Mouse (Mus musculus) neural tube, embryonic 14.5 days (tissue): ENCODE measurements around the gene Hfe. TPM values are rescaled to one million over a fixed set of nuclear protein-coding genes. Genes with fewer than 3 reads are reported as not detected.

Source experiments
- ATAC-seq: fragments of 200-750 bp; cut with Nextera tagmentation; 2 replicates; pipeline ENCODE4 v1.8.0; 2017; ENCODE audit warnings: low read depth, mild to moderate bottlenecking, moderate TSS enrichment, moderate library complexity
- H3K27ac ChIP-seq: fragments of 300-500 bp; sonication (generic); 2 replicates; pipeline ENCODE4 v1.5.1; 2014; ENCODE audit warnings: low read depth, mild to moderate bottlenecking, control low read depth, low read length, moderate library complexity, mixed read lengths
- H3K27me3 ChIP-seq: fragments of 300-500 bp; sonication (generic); 2 replicates; pipeline ENCODE4 v1.6.1; 2014; ENCODE audit warnings: low read length; ENCODE audit not compliant: control insufficient read depth, insufficient read depth
- H3K36me3 ChIP-seq: fragments of 300-500 bp; sonication (generic); 2 replicates; pipeline ENCODE4 v1.6.1; 2014; ENCODE audit warnings: low read length, mixed read lengths; ENCODE audit not compliant: control insufficient read depth, insufficient read depth
- H3K4me1 ChIP-seq: fragments of 300-500 bp; sonication (generic); 2 replicates; pipeline ENCODE4 v1.6.1; 2014; ENCODE audit warnings: low read length; ENCODE audit not compliant: control insufficient read depth, insufficient read depth
- H3K4me2 ChIP-seq: fragments of 300-500 bp; sonication (generic); 2 replicates; pipeline ENCODE4 v1.6.1; 2014; ENCODE audit warnings: mild to moderate bottlenecking, low read depth, low read length, control low read depth
- H3K4me3 ChIP-seq: fragments of 300-500 bp; sonication (generic); 2 replicates; pipeline ENCODE4 v1.5.1; 2014; ENCODE audit warnings: low read depth, low read length, control low read depth, mixed read lengths
- H3K9ac ChIP-seq: fragments of 300-500 bp; sonication (generic); replicated peaks from 2 replicates; pipeline ENCODE4 v1.6.1; 2014; ENCODE audit warnings: low read depth, mild to moderate bottlenecking, control low read depth, low read length, mixed read lengths
- H3K9me3 ChIP-seq: fragments of 300-500 bp; sonication (generic); 2 replicates; pipeline ENCODE4 v1.6.1; 2016; ENCODE audit warnings: low read length; ENCODE audit not compliant: control insufficient read depth
- WGBS: fragments of 180-500 bp; shearing (Covaris S2); extraction: QIAGEN DNeasy Blood & Tissue Kit; methylation state at CpG from one replicate; pipeline ENCODE4 v1.1.7; 2014; 5-methylcytosine and 5-hydroxymethylcytosine counted together
- polyA plus RNA-seq: library from polyadenylated mRNA; unstranded; fragments of >200 nt; fragmentation: Nextera tagmentation; extraction: Ambion mirVana; gene quantifications from 2 replicates; pipeline ENCODE4 v1.2.1, GENCODE M21; 2014

Gene Hfe
- polyA plus RNA-seq, 1 experiment from 2014 or later, result 2.4 TPM

DNA sequence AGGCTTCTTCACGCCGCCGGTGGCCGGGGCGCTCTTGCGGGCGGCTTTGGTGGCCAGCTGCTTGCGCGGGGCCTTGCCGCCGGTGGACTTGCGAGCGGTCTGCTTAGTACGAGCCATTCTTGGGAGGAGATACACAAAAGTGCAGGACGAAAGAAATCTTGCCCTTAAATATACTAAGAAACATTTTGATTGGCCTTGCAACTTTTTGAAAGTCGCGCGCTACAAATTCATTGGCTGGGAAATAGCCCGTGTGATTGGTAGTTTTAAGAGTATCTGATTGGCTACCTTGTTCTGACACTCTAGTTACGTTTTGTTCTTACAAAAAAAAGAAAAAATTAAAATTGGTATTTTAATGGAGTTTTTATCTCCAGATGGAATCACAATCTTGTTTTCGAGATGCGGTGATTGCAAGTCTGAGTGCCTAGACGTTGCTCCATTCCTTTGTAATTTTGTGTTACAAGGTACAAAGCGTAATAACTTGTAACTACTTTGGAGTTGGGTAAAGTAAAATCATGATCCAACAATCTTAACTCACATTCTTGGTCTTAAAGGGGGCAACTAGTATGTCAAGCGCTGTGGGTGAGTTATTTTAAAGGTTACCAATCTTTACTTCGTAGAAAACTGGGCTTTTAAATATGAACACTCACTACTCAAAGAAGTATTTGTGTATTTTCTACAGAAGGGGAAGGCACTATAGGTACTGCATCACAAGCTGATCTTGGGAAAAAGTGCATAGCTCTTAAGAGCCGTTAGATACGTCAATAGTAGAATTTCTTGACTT, 34.9 kb upstream of the Hfe start, which contains the start of gene Hist1h3c:
Gene Hist1h3c (minus strand): TSS at position 222 of the 781 bp plus-strand sequence.
- H3K9me3 ChIP-seq, result no peaks in the 10 kb centered on the region
- H3K4me3 ChIP-seq, result peak within 1 kb of the TSS; percentile 31
- WGBS, result 1% methylated on average over 21 of the region's 28 CpGs
- H3K9ac ChIP-seq, result peak within 1 kb of the TSS; percentile 29
- no peaks in the 10 kb centered on the region for H3K27me3 ChIP-seq
- no peaks in the 10 kb centered on the region for H3K36me3 ChIP-seq
- H3K4me2 ChIP-seq, result peak within 1 kb of the TSS; percentile 70
- H3K4me1 ChIP-seq, result peaks cover 12% of the 10 kb centered on the region
- peak; percentile 74 for ATAC-seq
- peak within 1 kb of the TSS; percentile 91 for H3K27ac ChIP-seq

DNA sequence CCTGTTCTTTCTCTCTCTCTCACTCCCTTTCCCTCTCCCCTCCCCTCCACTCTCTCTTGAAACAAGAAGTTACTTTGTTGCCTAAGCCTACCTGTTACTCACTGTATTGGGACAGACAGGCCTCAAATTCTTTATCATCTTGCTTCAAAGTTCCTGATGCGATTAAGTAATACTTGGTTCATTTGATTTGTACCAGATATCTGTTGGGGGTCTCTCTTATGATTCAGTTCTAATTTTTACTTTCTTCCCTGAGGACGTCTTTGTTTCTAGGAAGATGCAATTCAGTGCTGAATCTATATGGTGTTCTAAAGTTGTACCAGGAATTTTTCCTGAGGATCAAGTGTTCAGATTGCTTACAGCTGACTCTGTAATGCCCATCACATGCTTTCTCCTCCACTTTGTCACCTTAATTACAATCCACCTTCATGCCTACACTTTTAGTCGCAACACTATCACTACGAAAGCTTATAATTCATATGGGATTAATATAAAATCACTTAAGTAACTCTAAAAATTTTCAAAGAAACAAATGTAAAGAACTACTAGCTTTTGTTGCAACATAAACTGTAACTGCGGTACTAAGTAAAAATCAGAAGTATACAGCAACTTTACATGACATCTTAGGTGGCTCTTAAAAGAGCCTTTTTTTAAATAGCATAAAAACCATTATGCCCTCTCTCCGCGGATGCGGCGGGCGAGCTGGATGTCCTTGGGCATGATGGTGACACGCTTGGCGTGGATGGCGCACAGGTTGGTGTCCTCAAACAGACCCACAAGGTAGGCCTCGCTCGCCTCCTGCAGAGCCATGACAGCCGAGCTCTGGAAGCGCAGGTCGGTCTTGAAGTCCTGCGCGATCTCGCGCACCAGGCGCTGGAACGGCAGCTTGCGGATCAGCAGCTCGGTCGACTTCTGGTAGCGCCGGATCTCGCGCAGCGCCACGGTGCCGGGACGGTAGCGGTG, 34.0 kb upstream of the Hfe start:
- H3K4me2 ChIP-seq, result peak overlapping the region; percentile 70
- no peaks in the 10 kb centered on the region for H3K9me3 ChIP-seq
- no peaks in the 10 kb centered on the region for H3K36me3 ChIP-seq
- no peak overlapping the region for H3K27ac ChIP-seq
- whole genome bisulfite sequencing, result under 1% methylated on average over 13 of the region's 36 CpGs
- no peaks in the 10 kb centered on the region for H3K27me3 ChIP-seq
- peak overlapping the region; percentile 31; the same call in 1 of the 2 replicates for H3K4me3 ChIP-seq
- no peak overlapping the region for H3K9ac ChIP-seq
- peaks cover 17% of the 10 kb centered on the region for H3K4me1 ChIP-seq
- no peak for ATAC-seq

DNA sequence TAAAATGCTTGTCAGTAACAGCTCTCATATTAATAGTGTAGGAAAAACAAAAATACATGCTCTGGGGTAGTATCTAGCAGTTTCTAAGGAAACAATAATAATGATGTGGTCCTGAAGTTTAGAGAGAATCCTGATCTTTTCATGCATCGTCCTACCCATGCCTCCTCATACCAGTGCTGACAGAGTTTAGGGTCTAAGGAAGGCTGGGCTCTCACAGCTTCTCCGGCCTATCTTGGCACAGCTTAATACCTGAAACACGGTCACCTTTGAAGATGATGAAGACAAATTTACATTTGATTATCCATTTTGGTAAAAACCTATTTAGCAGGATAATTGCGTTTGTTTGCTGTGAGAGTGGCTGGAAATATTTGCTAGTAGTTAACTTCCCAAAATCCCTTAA, 33.3 kb upstream of the Hfe start:
- H3K36me3 ChIP-seq, result no peaks in the 10 kb centered on the region
- H3K9ac ChIP-seq, result no peak overlapping the region
- no peak for ATAC-seq
- H3K4me3 ChIP-seq, result no peak overlapping the region
- 58% methylated on average over 4 of the region's 4 CpGs for WGBS
- H3K9me3 ChIP-seq, result no peaks in the 10 kb centered on the region
- H3K4me1 ChIP-seq, result peaks cover 20% of the 10 kb centered on the region
- no peaks in the 10 kb centered on the region for H3K27me3 ChIP-seq
- H3K27ac ChIP-seq, result no peak overlapping the region
- H3K4me2 ChIP-seq, result no peak overlapping the region

DNA sequence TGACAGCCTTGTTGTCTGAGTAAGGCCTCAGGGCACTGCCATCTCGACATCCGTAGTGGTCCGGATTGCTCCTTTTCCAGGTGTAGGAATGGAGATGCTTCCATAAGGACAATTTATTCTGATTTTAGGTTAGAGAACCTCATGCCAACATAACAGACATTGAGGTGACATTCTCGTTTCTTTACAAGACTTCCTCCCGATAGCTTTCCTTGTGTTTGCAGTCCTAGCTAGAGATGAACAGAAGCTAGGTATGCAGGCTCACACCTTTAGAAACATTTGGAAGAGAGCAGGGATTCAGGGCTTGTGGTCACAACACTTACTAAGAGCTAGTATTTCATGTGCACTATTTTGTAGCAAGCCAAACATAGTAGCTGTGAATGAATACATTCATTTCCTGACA, 32.6 kb upstream of the Hfe start:
- no peak overlapping the region for H3K4me2 ChIP-seq
- H3K27me3 ChIP-seq, result no peaks in the 10 kb centered on the region
- peaks cover 20% of the 10 kb centered on the region for H3K4me1 ChIP-seq
- H3K27ac ChIP-seq, result no peak overlapping the region
- H3K4me3 ChIP-seq, result no peak overlapping the region
- WGBS, result 84% methylated on average over 5 of the region's 5 CpGs
- H3K9me3 ChIP-seq, result no peaks in the 10 kb centered on the region
- no peak for ATAC-seq
- H3K9ac ChIP-seq, result no peak overlapping the region
- H3K36me3 ChIP-seq, result no peaks in the 10 kb centered on the region

DNA sequence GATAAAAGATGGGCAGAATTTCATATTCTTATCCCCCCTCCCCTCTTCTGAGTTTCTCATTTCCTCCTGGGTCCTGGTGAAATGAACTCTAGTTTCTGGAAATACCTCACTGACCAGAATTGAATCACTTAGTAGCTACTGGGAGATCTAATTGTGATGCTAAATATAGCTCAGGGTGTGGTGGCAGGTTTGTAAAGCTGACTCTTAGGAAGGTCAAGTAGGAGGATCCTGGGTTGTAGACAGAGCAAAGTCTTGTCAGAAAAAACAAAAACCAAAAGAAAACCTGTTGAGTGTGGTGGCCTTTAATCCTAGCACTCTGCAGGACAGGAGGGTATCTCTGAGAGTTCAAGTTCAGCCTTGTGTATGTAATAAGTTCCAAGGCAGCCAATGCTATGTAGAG, 31.4 kb upstream of the Hfe start:
- H3K9me3 ChIP-seq, result no peaks in the 10 kb centered on the region

DNA sequence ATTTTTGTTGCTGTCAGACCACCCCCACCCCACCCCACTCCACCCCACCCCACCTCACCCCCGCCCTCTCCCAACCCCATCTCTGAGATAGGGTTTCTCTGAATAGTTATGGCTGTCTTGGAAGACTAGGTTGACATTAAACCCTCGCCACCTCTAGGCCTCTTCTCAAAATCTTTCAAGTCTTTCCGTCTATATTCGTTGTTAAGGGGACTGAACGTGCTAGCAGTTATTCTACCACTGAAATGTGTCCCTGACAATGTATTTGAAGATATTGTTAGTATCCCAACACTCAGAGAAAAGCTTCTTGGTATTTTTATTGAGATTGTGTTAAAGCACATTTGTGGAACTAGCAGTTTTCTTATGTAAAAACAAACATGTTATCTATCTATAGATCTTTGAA, 30.3 kb upstream of the Hfe start:
- Histone ChIP-seq H3K4me2 (no peak overlapping the region; the same call in 1 of the 2 replicates), H3K9ac (no peak overlapping the region), H3K9me3 (no peaks in the 10 kb centered on the region), H3K4me3 (no peak overlapping the region), H3K4me1 (peaks cover 10% of the 10 kb centered on the region; the same call in 1 of the 2 replicates), H3K27me3 (no peaks in the 10 kb centered on the region), H3K27ac (no peak overlapping the region), H3K36me3 (no peaks in the 10 kb centered on the region)
- no peak for ATAC-seq
- 72% methylated on average over 5 of the region's 5 CpGs for WGBS

More for the DNA sequence above, 31.4 kb upstream of the Hfe start:
- H3K27me3 ChIP-seq, result no peaks in the 10 kb centered on the region
- H3K9ac ChIP-seq, result no peak overlapping the region
- no peak overlapping the region for H3K27ac ChIP-seq
- H3K36me3 ChIP-seq, result no peaks in the 10 kb centered on the region
- no peak for ATAC-seq
- no peak overlapping the region for H3K4me2 ChIP-seq
- no peak overlapping the region for H3K4me3 ChIP-seq
- H3K4me1 ChIP-seq, result peaks cover 11% of the 10 kb centered on the region

DNA sequence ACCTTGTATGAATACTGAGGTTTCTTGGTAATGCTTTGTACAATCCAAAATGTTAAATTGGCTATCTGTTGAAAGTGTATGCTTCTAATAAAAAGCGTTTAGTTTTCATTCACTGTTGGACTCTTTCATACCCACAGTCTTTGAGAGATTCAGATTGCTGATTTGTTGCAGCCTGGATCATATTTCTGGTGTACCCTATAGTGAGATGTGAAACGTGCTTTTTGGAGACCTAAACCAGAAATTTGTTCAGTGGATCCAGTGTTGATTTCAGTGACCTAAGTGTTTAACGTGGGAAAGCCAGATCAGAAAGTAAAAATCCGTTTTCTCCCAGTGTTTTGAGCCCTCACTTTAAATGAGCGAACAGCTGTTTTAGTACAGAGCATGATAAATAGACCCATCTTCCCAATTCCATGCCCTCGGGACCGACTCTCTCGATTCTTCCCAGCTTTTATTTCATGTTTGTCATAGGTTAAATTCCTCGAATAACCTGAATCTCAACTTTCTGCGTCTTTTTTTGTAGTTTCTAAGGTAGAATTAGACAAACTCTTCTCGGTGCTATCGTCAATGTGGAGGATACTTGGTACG, 29.7 kb upstream of the Hfe start:
- ATAC-seq, result no peak
- Histone ChIP-seq H3K4me3 (peak overlapping the region; percentile 50), H3K4me2 (peak overlapping the region; percentile 97), H3K36me3 (no peaks in the 10 kb centered on the region), H3K4me1 (peaks cover 8% of the 10 kb centered on the region; the same call in 1 of the 2 replicates), H3K9ac (peak overlapping the region; percentile 43; the same call in 1 of the 2 replicates), H3K9me3 (no peaks in the 10 kb centered on the region), H3K27ac (peak overlapping the region; percentile 70; the same call in 1 of the 2 replicates), H3K27me3 (no peaks in the 10 kb centered on the region)
- 32% methylated on average over 13 of the region's 13 CpGs for WGBS

DNA sequence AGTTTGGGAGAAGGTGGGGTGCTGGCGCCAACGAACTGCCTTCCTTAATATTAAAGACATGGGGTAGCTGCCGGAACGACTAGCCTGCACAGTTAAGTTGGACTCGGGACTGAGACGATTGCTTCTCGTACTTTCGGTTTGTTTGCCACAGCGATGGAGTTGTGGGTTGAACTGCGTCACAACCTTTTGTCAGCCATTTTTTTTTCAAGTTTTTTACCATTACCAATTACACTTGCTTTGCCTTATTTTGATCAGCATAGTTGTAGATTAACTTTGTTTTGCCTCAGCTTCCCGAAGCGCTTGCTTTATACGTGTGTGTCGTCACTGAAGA, 29.2 kb upstream of the Hfe start:
- no peaks in the 10 kb centered on the region for H3K27me3 ChIP-seq
- WGBS, result under 1% methylated on average over 14 of the region's 14 CpGs
- peaks cover 8% of the 10 kb centered on the region; the same call in 1 of the 2 replicates for H3K4me1 ChIP-seq
- no peaks in the 10 kb centered on the region for H3K36me3 ChIP-seq
- H3K9ac ChIP-seq, result peak overlapping the region; percentile 43; the same call in 1 of the 2 replicates
- peak overlapping the region; percentile 50 for H3K4me3 ChIP-seq
- ATAC-seq, result no peak
- no peaks in the 10 kb centered on the region for H3K9me3 ChIP-seq
- H3K27ac ChIP-seq, result peak overlapping the region; percentile 70
- peak overlapping the region; percentile 97 for H3K4me2 ChIP-seq
